Mouse (Mus musculus) G1E-ER4 (cell line): ENCODE measurements around the gene Asgr1. TPM values are rescaled to one million over a fixed set of nuclear protein-coding genes. Genes with fewer than 3 reads are reported as not detected.

Experiments used
- GATA1 ChIP-seq: IDR thresholded peaks from one replicate; pipeline ENCODE4 v1.8.0; 2012; ENCODE audit warnings: low read length, inconsistent platforms
- polyA plus RNA-seq: library from polyadenylated mRNA; stranded (reverse); fragments of >175 nt; gene quantifications from 2 replicates; pipeline ENCODE4 v1.2.3, GENCODE M21; 2012

Gene Asgr1
- polyA plus RNA-seq, 1 experiment = not detected

- no peak for TF ChIP-seq GATA1
Measured at GRCm38 (mm10) chr11:70042309-70043085, 11.4 kb upstream of the Asgr1 start.

GRCm38 (mm10) chr11:70043665-70044064, 10.2 kb upstream of the Asgr1 start:
- no peak for TF ChIP-seq GATA1

- no peak for TF ChIP-seq GATA1
Measured at GRCm38 (mm10) chr11:70045435-70045834, 8.4 kb upstream of the Asgr1 start.

- TF ChIP-seq GATA1 = no peak
Measured at GRCm38 (mm10) chr11:70049366-70049765, 4.5 kb upstream of the Asgr1 start.

GRCm38 (mm10) chr11:70049816-70050215, 4.1 kb upstream of the Asgr1 start:
- no peak for TF ChIP-seq GATA1

- no peak for TF ChIP-seq GATA1
Measured at GRCm38 (mm10) chr11:70053156-70053555, 729 bp upstream of the Asgr1 start.

GRCm38 (mm10) chr11:70055618-70056214, 1.8 kb downstream of the Asgr1 start:
- no peak for TF ChIP-seq GATA1

GRCm38 (mm10) chr11:70057805-70058204, 3.9 kb downstream of the Asgr1 start:
- no peak for TF ChIP-seq GATA1

GRCm38 (mm10) chr11:70059930-70060329, 6.0 kb downstream of the Asgr1 start:
- TF ChIP-seq GATA1 = no peak

GRCm38 (mm10) chr11:70063053-70063452, 9.2 kb downstream of the Asgr1 start:
- TF ChIP-seq GATA1 = no peak

- no peak for TF ChIP-seq GATA1
Measured at GRCm38 (mm10) chr11:70066701-70067100, 12.8 kb downstream of the Asgr1 start.

GRCm38 (mm10) chr11:70068245-70068644, 14.4 kb downstream of the Asgr1 start:
- no peak for TF ChIP-seq GATA1

GRCm38 (mm10) chr11:70070057-70070456, 16.2 kb downstream of the Asgr1 start:
- TF ChIP-seq GATA1 = no peak

- TF ChIP-seq GATA1 = no peak
Measured at GRCm38 (mm10) chr11:70074379-70075071, 20.6 kb downstream of the Asgr1 start.

GRCm38 (mm10) chr11:70075581-70075980, 21.7 kb downstream of the Asgr1 start:
- peak; percentile 35 for TF ChIP-seq GATA1

- no peak for TF ChIP-seq GATA1
Measured at GRCm38 (mm10) chr11:70077441-70077840, 23.6 kb downstream of the Asgr1 start.
